Comparison of ENCODE assay signal across 12 mouse cellular contexts in the genomic region with DNA sequence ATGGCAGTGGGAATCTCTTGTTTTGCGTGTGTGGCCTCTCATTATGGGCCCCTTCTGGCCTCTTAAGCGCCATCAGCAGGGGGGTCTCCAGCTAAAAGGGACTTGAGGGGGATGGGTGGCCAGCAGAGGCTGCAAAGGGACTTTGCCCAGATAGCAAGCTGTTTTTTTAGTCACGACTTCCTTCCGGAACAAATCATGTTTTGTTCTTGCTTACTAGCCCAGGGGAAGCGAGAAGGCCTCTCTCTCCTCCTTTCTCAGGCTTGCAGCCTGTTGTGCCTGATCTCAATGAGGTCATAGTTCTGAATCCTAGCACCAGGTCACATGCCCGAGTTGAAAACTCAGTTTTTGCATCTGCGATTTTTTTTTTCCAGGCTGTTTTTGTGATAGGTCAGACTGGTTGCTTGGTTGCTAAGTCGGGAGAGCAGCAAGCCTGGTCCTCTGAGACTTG. TPM values are rescaled to one million over a fixed set of nuclear protein-coding genes. Genes with fewer than 3 reads are reported as not detected.
DNase-seq lines count a peak whose midpoint lies in the region; ATAC-seq and TF ChIP-seq lines count a peak whose summit lies in the region.
"Had no signal": no experiment of that assay in that cellular context is flagged by ENCODE, and none has a peak within 500 bp of the region (broad histone marks: within the 10 kb centered on the region; RNA-seq: fewer than 3 reads in every experiment).

No protein-coding gene starts in this region.

- no peak overlapping the region for H3K9ac ChIP-seq in liver, adult 2 months (ENCODE audit: low read depth, low read length)
- no peak overlapping the region for H3K9ac ChIP-seq in neural tube, embryonic 13.5 days

- 46% methylated on average over 8 of the region's 8 CpGs for WGBS in liver, adult 2 months
- whole genome bisulfite sequencing in neural tube, embryonic 13.5 days, result 4% methylated on average over 8 of the region's 8 CpGs

- H3K4me3 ChIP-seq in liver, adult 2 months (ENCODE audit: insufficient read depth, low read depth, low read length), result no peak overlapping the region
- H3K4me3 ChIP-seq in neural tube, embryonic 13.5 days, result no peak overlapping the region

- no peaks in the 10 kb centered on the region for H3K27me3 ChIP-seq in liver, adult 2 months (ENCODE audit: control insufficient read depth, insufficient read depth, low read length)
- H3K27me3 ChIP-seq in neural tube, embryonic 13.5 days, result peaks cover 17% of the 10 kb centered on the region

- H3K79me2 ChIP-seq in liver, adult 2 months (ENCODE audit: control insufficient read depth, insufficient read depth, low read length), result no peaks in the 10 kb centered on the region

- no peak overlapping the region for H3K4me2 ChIP-seq in neural tube, embryonic 13.5 days

- no peak for TF ChIP-seq CTCF in liver, adult 2 months (IDR thresholded peaks at IDR 0.05; ENCODE audit: low read depth, low read length)

- no peaks in the 10 kb centered on the region for H3K9me3 ChIP-seq in neural tube, embryonic 13.5 days

- no peaks in the 10 kb centered on the region for H3K36me3 ChIP-seq in liver, adult 2 months (ENCODE audit: control insufficient read depth, insufficient read depth, low read length)
- no peaks in the 10 kb centered on the region for H3K36me3 ChIP-seq in neural tube, embryonic 13.5 days

- H3K4me1 ChIP-seq in liver, adult 2 months (ENCODE audit: control insufficient read depth, insufficient read depth, low read length), result peaks cover 4% of the 10 kb centered on the region; the same call in 1 of the 2 replicates
- peaks cover 42% of the 10 kb centered on the region for H3K4me1 ChIP-seq in neural tube, embryonic 13.5 days (replicated peaks)

- H3K27ac ChIP-seq in liver, adult 2 months (replicated peaks; ENCODE audit: insufficient read depth, low read depth, low read length), result no peak overlapping the region
- H3K27ac ChIP-seq in neural tube, embryonic 13.5 days (replicated peaks), result peak overlapping the region; percentile 57

- no peak for TF ChIP-seq POLR2A in liver, adult 2 months (IDR thresholded peaks at IDR 0.05; ENCODE audit: extremely low read depth, insufficient read depth, low read length)

- 0 out of 2 replicates have a peak, but pooled peaks have one; percentile 11 for ATAC-seq in neural tube, embryonic 13.5 days (ENCODE audit: low read depth)

- peak; percentile 13 for DNase-seq in liver, adult 2 months (ENCODE audit: extremely low read depth, low read depth, low spot score)
- DNase-seq in liver, result no peak
- peak; percentile 46 for DNase-seq in embryo, embryonic 9.5 days (ENCODE audit: extremely low spot score)
- DNase-seq in heart, postnatal 4 days, result peak; percentile 27
- DNase-seq in urinary bladder, adult 18-20 months (ENCODE audit: low spot score in 2 of 2), result no peak
- DNase-seq in layer of hippocampus, postnatal 10 days (ENCODE audit: low spot score in 2 of 2), result no peak
- DNase-seq in testis, postnatal 10 days (ENCODE audit: low spot score), result no peak

RNA-seq across cellular contexts. Expression of a gene that starts 11.9 kb away (rescaled TPM):
- not detected in 2 replicates for total RNA-seq in liver, adult 2 months (2014; rRNA removed)
- polyA plus RNA-seq in liver, adult 2 months (2012; rRNA removed), result not detected in 2 replicates
- under 1 TPM; 0.07 to 0.27 TPM for total RNA-seq in heart, postnatal 4 days (2021)
- 0.21 and 0.27 TPM in 2 replicates for polyA plus RNA-seq in neural tube, embryonic 13.5 days (2015; fragmentation: Nextera tagmentation; extraction: Ambion mirVana)
- total RNA-seq in layer of hippocampus, postnatal 10 days (2021), result 10 to 100 TPM; 79.9 to 85.1 TPM

RNA-seq across cellular contexts. Expression of a gene that starts 12.0 kb away (rescaled TPM):
- total RNA-seq in liver, adult 2 months (2014; rRNA removed), result not detected in 2 replicates
- not detected in 2 replicates for polyA plus RNA-seq in liver, adult 2 months (2012; rRNA removed)
- total RNA-seq in heart, postnatal 4 days (2021), result not detected
- not detected in 2 replicates for polyA plus RNA-seq in neural tube, embryonic 13.5 days (2015; fragmentation: Nextera tagmentation; extraction: Ambion mirVana)
- total RNA-seq in layer of hippocampus, postnatal 10 days (2021), result 1 to 10 TPM; 1.1 to 1.5 TPM
- total RNA-seq: ES-E14; heart, postnatal 14 days had no signal
- polyA plus RNA-seq: testis, adult 2 months had no signal

RNA-seq across cellular contexts. Expression of a gene that starts 21.7 kb away (rescaled TPM):
- total RNA-seq in liver, adult 2 months (2014; rRNA removed), result not detected in 2 replicates
- not detected in 2 replicates for polyA plus RNA-seq in liver, adult 2 months (2012; rRNA removed)
- total RNA-seq in heart, postnatal 4 days (2021), result not detected
- not detected in 2 replicates for polyA plus RNA-seq in neural tube, embryonic 13.5 days (2015; fragmentation: Nextera tagmentation; extraction: Ambion mirVana)
- under 1 TPM in 1 of 2 experiments, not detected in 1; 0.53 TPM for total RNA-seq in layer of hippocampus, postnatal 10 days (2021)
- total RNA-seq: ES-E14; heart, postnatal 14 days had no signal
- polyA plus RNA-seq: cerebellum, adult 2 months had no signal

RNA-seq across cellular contexts. Expression of a gene that starts 27.1 kb away (rescaled TPM):
- 1.7 and 2.6 TPM in 2 replicates for total RNA-seq in liver, adult 2 months (2014; rRNA removed)
- polyA plus RNA-seq in liver, adult 2 months (2012; rRNA removed), result 2.0 and 2.1 TPM in 2 replicates
- total RNA-seq in heart, postnatal 4 days (2021), result 10 to 100 TPM; 62.9 to 65.0 TPM
- 21.3 and 24.2 TPM in 2 replicates for polyA plus RNA-seq in neural tube, embryonic 13.5 days (2015; fragmentation: Nextera tagmentation; extraction: Ambion mirVana)
- 100 to 1,000 TPM; 126 to 130 TPM for total RNA-seq in layer of hippocampus, postnatal 10 days (2021)

RNA-seq across cellular contexts. Expression of a gene that starts 35.0 kb away (rescaled TPM):
- total RNA-seq in liver, adult 2 months (2014; rRNA removed), result 12.8 and 15.4 TPM in 2 replicates
- 36.6 and 43.4 TPM in 2 replicates for polyA plus RNA-seq in liver, adult 2 months (2012; rRNA removed)
- total RNA-seq in heart, postnatal 4 days (2021), result 1 to 10 TPM in 1 of 2 experiments, under 1 TPM in 1; 0.93 to 1.1 TPM
- 1.9 and 3.5 TPM in 2 replicates for polyA plus RNA-seq in neural tube, embryonic 13.5 days (2015; fragmentation: Nextera tagmentation; extraction: Ambion mirVana)
- total RNA-seq in layer of hippocampus, postnatal 10 days (2021), result 1 to 10 TPM; 3.1 to 3.2 TPM

Comparison
In these comparisons a context has a peak if more than half of its experiments do, and no peak if none do; other contexts are left out.
1. DNase-seq: peak in liver, adult 2 months (single experiment), embryo, embryonic 9.5 days (single experiment) and heart, postnatal 4 days (single experiment); none in liver (single experiment), urinary bladder, adult 18-20 months (0 of 2), layer of hippocampus, postnatal 10 days (0 of 2) and testis, postnatal 10 days (single experiment).
2. RNA of a gene that starts 11.9 kb away (total RNA-seq): 79.9 to 85.1 TPM in layer of hippocampus, postnatal 10 days; 0.07 to 0.27 TPM in heart, postnatal 4 days and not detected in liver, adult 2 months; every median in the first group is over 10 times any median in the second.